Mouse (Mus musculus) C2C12 (cell line): ENCODE measurements around the gene 1700001L19Rik. TPM values are rescaled to one million over a fixed set of nuclear protein-coding genes. Genes with fewer than 3 reads are reported as not detected.

Experiments
- H3K27me3 ChIP-seq: one replicate; pipeline ENCODE4 v1.6.1; 2011; ENCODE audit not compliant: control insufficient read depth, insufficient read depth, insufficient read length
- H3K36me3 ChIP-seq: one replicate; pipeline ENCODE4 v1.6.1; 2011; ENCODE audit not compliant: control insufficient read depth, insufficient read depth
- H3K4me3 ChIP-seq: one replicate; pipeline ENCODE4 v1.5.1; 2011; ENCODE audit warnings: mild to moderate bottlenecking, control low read depth; ENCODE audit not compliant: poor library complexity, insufficient read depth, severe bottlenecking
- H3K79me2 ChIP-seq: one replicate; pipeline ENCODE4 v1.6.1; 2011; ENCODE audit not compliant: control insufficient read depth, insufficient read depth
- H3K79me3 ChIP-seq: one replicate; pipeline ENCODE4 v1.6.1; 2011; ENCODE audit warnings: low read depth, control low read depth
- H3ac ChIP-seq: one replicate; pipeline ENCODE3; 2011; ENCODE audit warnings: low read depth; ENCODE audit not compliant: control insufficient read depth, insufficient read length
- CEBPB ChIP-seq: IDR thresholded peaks from one replicate; pipeline ENCODE4 v1.6.1; 2011; ENCODE audit warnings: low read depth, mild to moderate bottlenecking, control low read depth, moderate library complexity
- CTCF ChIP-seq: IDR thresholded peaks from one replicate; pipeline ENCODE4 v1.5.1; 2011; ENCODE audit not compliant: control insufficient read depth, insufficient read depth, insufficient read length
- FOSL1 ChIP-seq: IDR thresholded peaks from one replicate; pipeline ENCODE4 v1.8.0; 2011; ENCODE audit warnings: mild to moderate bottlenecking, low read length; ENCODE audit not compliant: poor library complexity, insufficient read depth, severe bottlenecking
- MAX ChIP-seq: IDR thresholded peaks from one replicate; pipeline ENCODE4 v1.6.1; 2011; ENCODE audit warnings: mild to moderate bottlenecking, control low read depth
- MYOD1 ChIP-seq: IDR thresholded peaks from one replicate; pipeline ENCODE4 v1.6.1; 2011; ENCODE audit warnings: low read depth; ENCODE audit not compliant: control insufficient read depth, insufficient read length
- MYOG ChIP-seq: IDR thresholded peaks from one replicate; pipeline ENCODE4 v1.6.1; 2011; ENCODE audit not compliant: control insufficient read depth, insufficient read length; ENCODE audit errors: extremely low read depth
- USF1 ChIP-seq: IDR thresholded peaks from one replicate; pipeline ENCODE4 v1.6.1; 2011; ENCODE audit warnings: low read depth, mild to moderate bottlenecking, control low read depth, moderate library complexity
- polyA plus RNA-seq: library from polyadenylated mRNA; unstranded; fragments of >200 nt; fragmentation: generic; extraction: Trizol; gene quantifications from one replicate; pipeline ENCODE4 v1.2.1, GENCODE M21; 2012; ENCODE audit warnings: missing spikeins

The 1700001L19Rik gene
- polyA plus RNA-seq, 1 experiment: not detected

DNA sequence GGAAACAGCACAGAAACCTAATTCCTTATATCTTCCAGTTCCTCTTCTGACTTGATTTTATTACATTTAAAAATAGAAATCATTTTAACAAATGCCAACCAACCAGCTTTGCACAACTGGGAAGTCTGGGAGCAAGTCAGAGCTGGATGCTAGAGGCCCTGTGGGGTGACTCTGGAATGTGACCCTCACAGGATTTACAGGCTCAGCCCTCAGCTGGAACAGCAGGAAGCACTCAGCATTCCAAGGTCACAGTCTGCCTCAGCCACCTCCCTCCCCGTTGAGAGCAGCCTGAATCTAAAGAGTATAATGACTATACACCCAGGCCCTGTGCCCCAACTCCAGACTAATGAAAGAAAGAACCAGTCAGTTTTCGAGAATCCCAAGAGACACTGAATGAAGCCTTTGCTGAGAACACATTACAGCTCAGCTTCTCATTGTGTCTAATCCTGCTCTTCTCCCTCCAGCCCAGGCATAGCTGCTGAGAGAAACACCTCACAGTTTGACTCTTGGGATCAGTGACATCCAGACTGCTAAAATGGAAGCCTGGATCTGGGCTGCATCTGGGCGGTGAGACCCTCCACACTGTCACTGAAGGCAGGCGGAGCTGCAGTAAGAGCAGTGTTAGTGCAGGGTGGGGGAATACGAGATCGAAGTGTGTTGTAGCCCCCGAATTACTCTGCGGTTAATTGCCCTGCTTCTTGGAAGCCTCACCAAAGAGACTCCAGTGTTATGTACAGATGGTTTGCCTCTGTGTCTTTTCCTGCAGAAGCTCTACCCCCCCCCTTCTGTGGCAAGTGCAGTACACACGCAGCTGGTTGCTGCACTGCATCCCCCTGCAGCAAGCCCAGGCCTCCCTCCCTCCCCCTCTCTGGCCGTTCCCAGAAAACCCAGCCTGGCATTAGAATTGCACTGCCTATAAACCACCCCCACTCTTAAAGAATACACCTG is 24.0 kb upstream of the 1700001L19Rik start:
- TF ChIP-seq MYOG: no peak
- Histone ChIP-seq H3K79me3 (no peaks in the 10 kb centered on the region), H3K27me3 (no peaks in the 10 kb centered on the region), H3K4me3 (no peak overlapping the region), H3K79me2 (no peaks in the 10 kb centered on the region), H3ac (no peak overlapping the region), H3K36me3 (peaks cover 33% of the 10 kb centered on the region)

DNA sequence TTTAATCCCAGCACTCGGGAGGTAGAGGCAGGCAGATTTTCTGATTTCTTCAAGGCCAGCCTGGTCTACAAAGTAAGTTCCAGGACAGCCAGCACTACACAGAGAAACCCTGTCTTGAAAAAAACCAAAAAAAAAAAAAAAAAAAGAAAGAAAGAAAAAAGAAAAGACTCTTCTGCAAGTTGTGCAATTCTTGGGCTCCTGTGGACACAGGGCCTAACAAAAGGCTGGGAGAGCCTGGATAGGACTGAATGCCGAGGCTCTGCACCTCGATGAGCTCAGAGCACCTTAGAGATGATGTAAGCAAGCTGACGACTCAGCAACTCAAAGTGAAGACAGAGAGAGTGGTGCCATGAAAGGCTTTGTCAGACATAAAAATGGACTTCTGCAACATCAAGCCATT is 22.8 kb upstream of the 1700001L19Rik start:
- peaks cover 26% of the 10 kb centered on the region for H3K36me3 ChIP-seq
- no peaks in the 10 kb centered on the region for H3K27me3 ChIP-seq
- no peak overlapping the region for H3K4me3 ChIP-seq
- no peaks in the 10 kb centered on the region for H3K79me3 ChIP-seq
- no peak for TF ChIP-seq MYOD1
- peak; percentile 50 for TF ChIP-seq CEBPB
- peaks cover 1% of the 10 kb centered on the region for H3K79me2 ChIP-seq
- no peak overlapping the region for H3ac ChIP-seq

DNA sequence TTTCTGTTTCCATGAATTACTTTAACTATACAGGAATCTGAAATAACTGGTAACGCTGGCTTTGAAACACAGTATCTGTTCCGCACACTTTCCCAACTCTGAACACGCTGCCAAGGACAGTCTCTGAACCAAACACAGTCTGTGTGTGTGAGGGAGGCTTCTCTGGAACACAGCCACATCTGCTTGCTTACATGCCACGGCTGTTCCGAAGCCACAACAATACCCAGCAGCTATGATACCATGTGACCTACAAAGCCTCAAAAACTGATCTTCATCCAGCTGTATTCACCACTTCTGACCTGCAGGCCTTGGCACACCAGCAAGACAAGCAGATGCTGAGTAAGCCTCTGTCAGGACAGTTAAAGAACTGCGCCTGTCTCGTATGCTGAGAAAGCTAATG is 19.3 kb upstream of the 1700001L19Rik start:
- H3ac ChIP-seq: no peak overlapping the region
- H3K4me3 ChIP-seq: no peak overlapping the region
- peaks cover 26% of the 10 kb centered on the region for H3K79me2 ChIP-seq
- TF ChIP-seq CTCF (no peak), MAX (no peak), MYOD1 (no peak), FOSL1 (no peak), USF1 (no peak), CEBPB (no peak), MYOG (no peak)
- peaks cover 24% of the 10 kb centered on the region for H3K36me3 ChIP-seq
- peaks cover 17% of the 10 kb centered on the region for H3K79me3 ChIP-seq
- no peaks in the 10 kb centered on the region for H3K27me3 ChIP-seq

DNA sequence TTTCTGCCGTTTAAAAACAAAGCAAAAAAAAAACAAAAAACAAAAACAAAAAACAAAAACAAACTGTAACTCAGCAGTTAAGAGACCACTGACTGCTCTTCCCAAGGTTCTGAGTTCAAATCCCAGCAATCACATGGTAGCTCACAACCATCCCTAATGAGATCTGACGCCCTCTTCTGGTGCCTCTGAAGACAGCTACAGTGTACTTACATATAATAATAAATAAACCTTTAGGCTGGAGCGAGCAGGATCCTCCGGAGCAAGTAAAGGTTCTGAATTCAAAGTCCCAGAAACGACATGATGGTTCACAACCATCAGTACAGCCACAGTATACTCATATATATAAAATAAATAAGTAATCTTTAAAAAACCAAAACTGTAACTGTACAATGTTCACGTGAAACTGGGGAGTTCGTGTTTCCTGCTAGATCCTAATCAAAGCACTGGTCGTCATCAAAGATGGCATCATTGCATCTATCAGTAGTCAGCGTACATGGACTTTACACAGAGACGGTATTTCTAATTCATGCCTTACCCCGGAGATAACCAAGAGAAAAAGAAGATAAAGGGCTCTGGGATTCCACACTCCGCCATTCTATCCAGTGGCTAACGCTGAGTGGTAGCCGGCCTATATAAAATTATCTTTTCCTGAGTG is 16.0 kb upstream of the 1700001L19Rik start:
- no peaks in the 10 kb centered on the region for H3K27me3 ChIP-seq
- peaks cover 41% of the 10 kb centered on the region for H3K36me3 ChIP-seq
- peaks cover 31% of the 10 kb centered on the region for H3K79me3 ChIP-seq
- TF ChIP-seq CEBPB: no peak
- TF ChIP-seq USF1: no peak
- no peak for TF ChIP-seq MAX
- no peak for TF ChIP-seq CTCF
- no peak for TF ChIP-seq MYOD1
- no peak for TF ChIP-seq FOSL1
- no peak for TF ChIP-seq MYOG
- peak overlapping the region; percentile 77 for H3ac ChIP-seq
- peak overlapping the region; percentile 63 for H3K4me3 ChIP-seq
- peaks cover 47% of the 10 kb centered on the region for H3K79me2 ChIP-seq

DNA sequence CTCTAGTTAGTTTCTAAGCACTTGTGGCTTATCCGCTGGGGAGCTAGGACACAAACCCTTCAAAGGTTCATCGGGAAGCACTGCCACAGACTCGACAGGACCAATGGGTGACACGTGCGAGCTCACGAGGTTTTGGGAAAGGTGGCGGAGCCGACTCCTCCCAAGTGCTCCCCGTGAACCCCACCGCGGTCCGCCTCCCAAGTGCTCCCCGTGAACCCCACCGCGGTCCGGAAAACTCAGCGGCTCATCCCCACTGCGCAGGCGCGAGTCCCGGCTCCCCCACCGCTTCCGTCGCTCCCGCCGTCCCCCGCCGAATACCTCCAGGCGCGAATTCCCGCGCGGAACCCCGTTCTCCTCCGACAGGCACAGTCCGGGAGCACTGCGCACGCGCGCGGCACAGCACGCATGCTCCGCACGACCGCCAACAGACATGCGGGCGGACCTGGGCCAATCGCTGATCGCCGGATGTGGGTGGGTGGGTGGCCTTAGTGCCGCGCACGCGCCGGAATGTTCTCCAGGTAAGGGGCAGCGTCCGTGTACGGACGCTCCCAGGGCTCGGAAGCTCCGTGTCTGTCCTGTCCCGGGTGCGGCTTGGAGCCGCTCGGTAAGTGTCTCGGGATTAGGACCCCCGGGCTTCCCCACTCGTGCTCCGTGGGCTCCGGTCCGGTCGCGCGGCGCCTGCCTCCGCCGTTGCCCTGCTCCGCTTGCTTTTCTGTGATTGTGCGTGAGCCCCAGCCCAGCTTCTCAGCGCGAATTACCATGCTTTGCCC is 15.3 kb upstream of the 1700001L19Rik start, which contains the start of the genes Mtrr and Fastkd3:
TSS of gene Mtrr (minus strand) at position 403 of the 770 bp plus-strand sequence.
TSS of gene Fastkd3 (plus strand) at position 488 of the 770 bp plus-strand sequence.
- peaks cover 31% of the 10 kb centered on the region for H3K79me3 ChIP-seq
- H3K27me3 ChIP-seq: no peaks in the 10 kb centered on the region
- peak within 1 kb of the TSS; percentile 91 for H3ac ChIP-seq
- H3K4me3 ChIP-seq: peak within 1 kb of the TSS; percentile 63
- peaks cover 46% of the 10 kb centered on the region for H3K36me3 ChIP-seq
- peaks cover 47% of the 10 kb centered on the region for H3K79me2 ChIP-seq
- peak; percentile 70 for TF ChIP-seq MAX
- no peak for TF ChIP-seq FOSL1
